Mouse (Mus musculus) urinary bladder, adult 18-20 months (tissue): ENCODE results near the gene Foxj1.

Source experiments
- DNase-seq, 2 experiments: peaks; one replicate each; pipeline ENCODE4 v3.0.0; 2022; ENCODE audit warnings: low spot score in 2 of 2, mixed read lengths in 2 of 2

Gene Foxj1

GRCm38 (mm10) chr11:116305423-116305822 is 29.8 kb downstream of the Foxj1 start:
- DNase-seq: no peak

- DNase-seq: no peak
Observed at GRCm38 (mm10) chr11:116298621-116299020, 36.6 kb downstream of the Foxj1 start.

GRCm38 (mm10) chr11:116298221-116298620 is 37.0 kb downstream of the Foxj1 start:
- no peak for DNase-seq

GRCm38 (mm10) chr11:116297017-116297416 is 38.2 kb downstream of the Foxj1 start:
- DNase-seq: no peak

- no peak for DNase-seq
Observed at GRCm38 (mm10) chr11:116296191-116296734, 38.9 kb downstream of the Foxj1 start.

- DNase-seq: peak in 1 of 2 experiments; percentile 26
Observed at GRCm38 (mm10) chr11:116294319-116294718, 40.9 kb downstream of the Foxj1 start.

GRCm38 (mm10) chr11:116293538-116294137 is 41.6 kb downstream of the Foxj1 start:
- DNase-seq: no peak

GRCm38 (mm10) chr11:116292401-116292800 is 42.8 kb downstream of the Foxj1 start:
- no peak for DNase-seq

- no peak for DNase-seq
Observed at GRCm38 (mm10) chr11:116290556-116290955, 44.6 kb downstream of the Foxj1 start.

GRCm38 (mm10) chr11:116287351-116287750 is 47.8 kb downstream of the Foxj1 start:
- no peak for DNase-seq

GRCm38 (mm10) chr11:116285770-116286191 is 49.4 kb downstream of the Foxj1 start:
- DNase-seq: no peak

- DNase-seq: no peak
Observed at GRCm38 (mm10) chr11:116283982-116284381, 51.2 kb downstream of the Foxj1 start.

- DNase-seq: no peak
Observed at GRCm38 (mm10) chr11:116282912-116283521, 52.2 kb downstream of the Foxj1 start.

- DNase-seq: no peak
Observed at GRCm38 (mm10) chr11:116282089-116282488, 53.1 kb downstream of the Foxj1 start.

- DNase-seq: no peak
Observed at GRCm38 (mm10) chr11:116281671-116282070, 53.5 kb downstream of the Foxj1 start.

GRCm38 (mm10) chr11:116280751-116281663 is 54.2 kb downstream of the Foxj1 start, which contains the start of gene Galr2:
Gene Galr2 (plus strand): TSS chr11:116280939.
- DNase-seq: no peak
